Mouse (Mus musculus) heart, embryonic 15.5 days (tissue): ENCODE results near the gene Ephx4. TPM values are rescaled to one million over a fixed set of nuclear protein-coding genes. Genes with fewer than 3 reads are reported as not detected.
"Not testable (repeated sequence)": the region's sequence is repeated elsewhere in the genome, so short reads cannot be mapped to it uniquely, and the experiment has no call there.

Experiments used
- ATAC-seq: fragments of 200-750 bp; cut with Nextera tagmentation; replicated peaks from 2 replicates; pipeline ENCODE4 v1.8.0; 2017; ENCODE audit warnings: low read depth, moderate TSS enrichment; ENCODE audit not compliant: insufficient number of reproducible peaks, insufficient read depth, low FRiP score
- H3K27ac ChIP-seq: fragments of 300-500 bp; sonication (generic); 2 replicates; pipeline ENCODE4 v1.5.1; 2015; ENCODE audit warnings: mild to moderate bottlenecking, inconsistent platforms
- H3K27me3 ChIP-seq: fragments of 300-500 bp; sonication (generic); 2 replicates; pipeline ENCODE4 v1.6.1; 2015; ENCODE audit warnings: inconsistent platforms
- H3K36me3 ChIP-seq: fragments of 300-500 bp; sonication (generic); 2 replicates; pipeline ENCODE4 v1.6.1; 2015; ENCODE audit warnings: mild to moderate bottlenecking, inconsistent platforms
- H3K4me1 ChIP-seq: fragments of 300-500 bp; sonication (generic); replicated peaks from 2 replicates; pipeline ENCODE4 v1.6.1; 2015; ENCODE audit warnings: inconsistent platforms
- H3K4me2 ChIP-seq: fragments of 300-500 bp; sonication (generic); 2 replicates; pipeline ENCODE4 v1.6.1; 2015; ENCODE audit warnings: inconsistent platforms, mild to moderate bottlenecking, moderate library complexity
- H3K4me3 ChIP-seq: fragments of 300-500 bp; sonication (generic); 2 replicates; pipeline ENCODE4 v1.5.1; 2015; ENCODE audit warnings: mild to moderate bottlenecking, inconsistent platforms
- H3K9ac ChIP-seq: fragments of 300-500 bp; sonication (generic); 2 replicates; pipeline ENCODE4 v1.6.1; 2015; ENCODE audit warnings: mild to moderate bottlenecking, inconsistent platforms
- H3K9me3 ChIP-seq: fragments of 300-500 bp; sonication (generic); replicated peaks from 2 replicates; pipeline ENCODE4 v1.6.1; 2016; ENCODE audit warnings: inconsistent platforms
- WGBS: fragments of 180-500 bp; shearing (Covaris S2); methylation state at CpG from one replicate; pipeline ENCODE4 v1.1.7; 2015; ENCODE audit warnings: mixed read lengths; 5-methylcytosine and 5-hydroxymethylcytosine counted together
- polyA plus RNA-seq: library from polyadenylated mRNA; unstranded; fragments of >200 nt; fragmentation: Nextera tagmentation; extraction: Ambion mirVana; gene quantifications from 2 replicates; pipeline ENCODE4 v1.2.1, GENCODE M21; 2015

The Ephx4 gene
- polyA plus RNA-seq = 1.0 and 1.4 TPM in 2 replicates

DNA sequence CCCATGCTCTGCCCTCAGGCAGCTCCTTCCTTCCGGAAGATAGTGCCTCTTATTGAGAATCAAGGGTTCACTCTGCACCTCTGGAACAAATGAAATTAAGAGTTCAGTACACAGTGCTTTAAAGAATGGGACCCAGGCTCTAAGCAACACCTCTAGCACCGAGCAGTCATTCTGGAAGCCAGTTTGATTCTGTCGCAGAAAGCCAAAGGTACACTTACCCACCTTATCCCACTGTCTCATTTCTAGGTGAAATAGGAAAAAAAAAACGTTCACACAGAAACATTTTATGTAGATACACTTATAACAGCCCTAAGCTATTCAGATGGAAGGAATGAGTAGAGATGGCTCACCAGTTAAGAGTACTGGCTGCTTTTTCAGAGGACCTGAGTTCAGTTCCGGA lies at the start of gene Ephx4:
Ephx4 (plus strand) TSS at position 301 of the 400 bp plus-strand sequence.
- Histone ChIP-seq H3K4me3 (peak within 1 kb of the TSS; percentile 56), H3K27me3 (peaks cover 22% of the 10 kb centered on the region), H3K36me3 (no peaks in the 10 kb centered on the region), H3K4me1 (peaks cover 8% of the 10 kb centered on the region; the same call in 1 of the 2 replicates), H3K27ac (no peak within 1 kb of the TSS), H3K9ac (peak within 1 kb of the TSS; percentile 53), H3K9me3 (no peaks in the 10 kb centered on the region), H3K4me2 (peak within 1 kb of the TSS; percentile 99)
- no peak for ATAC-seq
- WGBS = 23% methylated on average over 5 of the region's 5 CpGs

DNA sequence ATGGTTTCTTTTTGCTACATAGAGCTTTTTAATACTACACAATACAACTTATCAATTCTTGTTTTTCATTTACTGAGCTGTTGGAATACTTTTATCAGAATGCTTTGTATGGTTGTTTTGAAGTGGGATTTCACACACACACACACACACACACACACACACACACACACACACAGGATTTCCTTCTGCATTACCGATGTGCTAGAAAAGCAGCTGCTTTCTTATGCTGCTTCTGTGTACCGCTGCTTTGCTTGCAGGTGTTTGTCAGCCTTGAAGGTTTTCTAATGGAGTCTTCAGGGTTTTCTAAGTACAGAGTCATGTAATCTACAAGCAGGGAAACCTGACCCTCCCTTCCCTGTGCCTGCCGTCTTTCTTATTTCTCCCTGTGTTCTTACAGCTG lies 48.6 kb upstream of the Ephx4 start:
- no peak overlapping the region for H3K4me2 ChIP-seq
- no peak overlapping the region for H3K4me3 ChIP-seq
- no peaks in the 10 kb centered on the region for H3K36me3 ChIP-seq
- H3K9me3 ChIP-seq = no peaks in the 10 kb centered on the region
- H3K27me3 ChIP-seq = no peaks in the 10 kb centered on the region
- no peak overlapping the region for H3K27ac ChIP-seq
- ATAC-seq = no peak
- H3K4me1 ChIP-seq = no peaks in the 10 kb centered on the region
- WGBS = 53% methylated on average over 3 of the region's 3 CpGs
- H3K9ac ChIP-seq = no peak overlapping the region

DNA sequence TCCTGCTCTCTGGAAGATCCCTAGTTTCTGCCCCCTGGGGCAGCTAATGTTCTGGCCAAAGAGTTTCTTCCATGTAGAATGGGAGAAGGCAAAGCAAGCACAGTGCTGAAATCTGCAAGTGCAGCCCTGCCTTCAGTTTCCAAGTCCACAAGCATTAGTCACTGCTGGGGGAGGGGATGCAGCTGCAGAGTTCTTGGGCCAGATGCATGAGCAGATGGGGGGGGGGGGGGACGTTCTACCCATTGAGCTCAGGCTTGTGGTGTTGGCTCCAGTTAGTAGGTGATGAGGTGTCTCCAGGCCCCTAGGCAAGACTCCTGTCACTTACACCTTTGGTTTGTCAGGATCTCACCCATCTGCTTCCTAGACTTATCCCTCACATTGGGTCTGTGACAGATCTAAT lies 46.7 kb upstream of the Ephx4 start:
- 10% methylated on average over 1 of the region's 1 CpGs for WGBS
- Histone ChIP-seq H3K36me3 (no peaks in the 10 kb centered on the region), H3K27me3 (no peaks in the 10 kb centered on the region), H3K4me3 (no peak overlapping the region), H3K4me1 (peaks cover 3% of the 10 kb centered on the region; the same call in 1 of the 2 replicates), H3K4me2 (no peak overlapping the region), H3K27ac (no peak overlapping the region), H3K9ac (no peak overlapping the region), H3K9me3 (no peaks in the 10 kb centered on the region)
- ATAC-seq = no peak

DNA sequence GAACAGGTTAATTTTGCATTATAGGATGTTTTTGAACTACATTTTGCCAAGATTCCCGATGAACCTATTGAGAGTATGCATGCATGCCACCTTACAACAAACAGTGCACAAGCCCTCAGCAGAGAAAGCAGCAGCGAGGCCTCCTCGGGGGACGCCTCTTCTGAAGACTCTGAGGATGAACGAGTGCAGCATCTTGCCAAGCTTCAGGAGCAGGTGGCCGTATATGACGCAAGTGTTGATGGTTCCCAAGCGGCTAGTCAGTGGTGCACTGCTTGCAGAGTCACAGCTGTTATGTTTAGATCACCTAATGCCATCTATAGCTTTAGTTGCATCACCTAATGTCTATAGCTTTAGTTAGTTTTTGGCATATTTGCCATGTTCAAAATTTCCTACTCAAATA lies 44.8 kb upstream of the Ephx4 start:
- H3K27me3 ChIP-seq = no peaks in the 10 kb centered on the region
- WGBS = 84% methylated on average over 8 of the region's 8 CpGs

DNA sequence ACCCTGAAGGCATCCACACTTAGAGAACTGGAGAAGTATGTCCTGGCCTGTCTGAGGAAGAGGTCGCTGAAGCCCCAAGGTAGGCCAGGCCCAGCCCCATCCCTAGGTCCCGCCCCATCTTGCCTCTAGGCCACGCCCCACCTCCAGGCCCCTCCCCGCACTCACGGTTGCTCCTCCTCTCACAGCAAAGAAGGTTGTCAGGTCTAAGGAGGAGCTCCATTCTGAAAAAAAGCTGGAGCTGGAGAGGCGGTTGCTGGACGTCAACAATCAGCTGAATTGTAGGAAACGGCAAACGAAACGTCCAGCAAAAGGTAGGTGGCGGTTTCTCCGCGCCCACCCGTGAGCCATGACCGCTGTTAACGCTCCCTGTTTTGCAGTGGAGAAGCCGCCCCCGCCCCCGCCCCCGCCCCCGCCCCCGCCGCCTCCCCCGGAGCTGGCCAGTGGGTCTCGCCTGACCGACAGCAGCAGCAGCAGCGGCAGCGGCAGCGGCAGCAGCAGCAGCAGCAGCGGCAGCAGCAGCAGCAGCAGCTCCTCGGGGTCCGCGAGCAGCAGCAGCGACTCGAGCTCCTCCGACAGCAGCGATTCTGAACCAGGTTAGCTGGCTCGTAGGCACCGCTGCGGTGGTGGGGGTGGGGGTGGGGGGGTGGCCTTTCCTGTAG lies 43.0 kb upstream of the Ephx4 start:
- Histone ChIP-seq H3K9ac (peak overlapping the region; percentile 63), H3K4me1 (peaks cover 3% of the 10 kb centered on the region; the same call in 1 of the 2 replicates), H3K9me3 (no peaks in the 10 kb centered on the region), H3K36me3 (no peaks in the 10 kb centered on the region), H3K27ac (peak overlapping the region; percentile 68), H3K27me3 (no peaks in the 10 kb centered on the region), H3K4me2 (peak overlapping the region; percentile 68), H3K4me3 (peak overlapping the region; percentile 70)
- WGBS = under 1% methylated on average over 37 of the region's 40 CpGs
- ATAC-seq = peak; percentile 97

More for the DNA sequence above, 44.8 kb upstream of the Ephx4 start:
- ATAC-seq = no peak
- no peak overlapping the region for H3K27ac ChIP-seq
- no peak overlapping the region for H3K9ac ChIP-seq
- no peak overlapping the region for H3K4me2 ChIP-seq
- no peaks in the 10 kb centered on the region for H3K9me3 ChIP-seq
- H3K4me1 ChIP-seq = peaks cover 3% of the 10 kb centered on the region; the same call in 1 of the 2 replicates
- H3K36me3 ChIP-seq = no peaks in the 10 kb centered on the region
- no peak overlapping the region for H3K4me3 ChIP-seq

DNA sequence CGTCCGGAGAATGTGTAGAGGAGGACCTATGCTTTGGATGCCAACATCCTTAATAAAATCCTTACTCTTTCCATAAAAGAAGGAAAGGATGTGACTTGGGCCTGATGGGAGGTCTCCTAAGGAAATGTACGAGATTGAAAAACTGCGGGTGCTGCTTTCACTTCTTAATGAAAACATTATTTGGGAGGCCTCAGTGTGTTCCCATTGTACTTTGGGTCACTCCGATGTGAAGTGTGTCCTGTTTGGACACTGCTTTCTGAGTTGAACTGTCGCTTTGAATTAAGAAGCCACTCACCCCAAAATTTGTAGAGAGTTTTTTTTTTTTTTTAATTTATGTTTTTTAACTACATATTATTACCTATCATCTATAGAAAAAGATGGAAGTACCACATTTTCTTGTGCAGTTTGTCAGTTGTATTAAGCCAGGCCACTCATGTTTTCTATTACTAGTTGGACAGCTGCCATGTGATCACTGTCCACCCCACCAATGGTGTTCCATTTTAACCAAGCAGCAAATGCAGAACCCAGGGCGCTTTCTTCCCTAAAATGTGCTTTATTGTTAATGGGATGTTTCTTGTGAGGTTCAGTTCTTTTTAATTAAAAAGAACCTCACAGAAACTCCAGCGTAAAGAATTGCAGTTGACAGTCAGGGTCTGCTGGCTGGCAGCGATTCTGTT lies 42.3 kb upstream of the Ephx4 start:
- H3K4me1 ChIP-seq = peaks cover 3% of the 10 kb centered on the region; the same call in 1 of the 2 replicates
- no peak for ATAC-seq
- H3K4me3 ChIP-seq = peak overlapping the region; percentile 70
- peak overlapping the region; percentile 63 for H3K9ac ChIP-seq
- peak overlapping the region; percentile 68 for H3K27ac ChIP-seq
- no peaks in the 10 kb centered on the region for H3K9me3 ChIP-seq
- H3K36me3 ChIP-seq = no peaks in the 10 kb centered on the region
- peak overlapping the region; percentile 68 for H3K4me2 ChIP-seq
- 26% methylated on average over 9 of the region's 9 CpGs for WGBS
- H3K27me3 ChIP-seq = no peaks in the 10 kb centered on the region

DNA sequence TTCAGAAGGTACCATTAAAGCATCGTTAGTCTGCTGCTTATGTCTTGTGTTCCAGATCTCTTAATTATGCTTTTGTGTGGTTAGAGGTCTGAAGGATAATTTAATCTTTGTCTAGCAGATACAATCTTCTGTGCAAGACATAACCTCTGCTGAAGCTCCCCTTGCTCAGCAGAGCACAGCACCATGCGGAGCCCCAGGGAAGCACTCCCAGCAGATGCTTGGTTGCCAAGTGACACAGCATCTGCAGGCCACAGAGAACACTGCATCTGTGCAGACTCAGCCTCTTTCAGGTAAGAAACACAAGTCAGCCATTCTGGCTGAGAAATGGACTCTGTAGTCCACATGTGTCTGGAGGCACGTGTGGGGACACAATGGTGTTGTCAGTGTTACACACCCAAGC lies 32.5 kb upstream of the Ephx4 start:
- Histone ChIP-seq H3K9ac (no peak overlapping the region), H3K27me3 (no peaks in the 10 kb centered on the region), H3K4me1 (no peaks in the 10 kb centered on the region), H3K9me3 (no peaks in the 10 kb centered on the region), H3K4me2 (no peak overlapping the region), H3K27ac (no peak overlapping the region), H3K36me3 (peaks cover 6% of the 10 kb centered on the region; the same call in 1 of the 2 replicates), H3K4me3 (no peak overlapping the region)
- ATAC-seq = no peak
- WGBS = 86% methylated on average over 3 of the region's 3 CpGs

DNA sequence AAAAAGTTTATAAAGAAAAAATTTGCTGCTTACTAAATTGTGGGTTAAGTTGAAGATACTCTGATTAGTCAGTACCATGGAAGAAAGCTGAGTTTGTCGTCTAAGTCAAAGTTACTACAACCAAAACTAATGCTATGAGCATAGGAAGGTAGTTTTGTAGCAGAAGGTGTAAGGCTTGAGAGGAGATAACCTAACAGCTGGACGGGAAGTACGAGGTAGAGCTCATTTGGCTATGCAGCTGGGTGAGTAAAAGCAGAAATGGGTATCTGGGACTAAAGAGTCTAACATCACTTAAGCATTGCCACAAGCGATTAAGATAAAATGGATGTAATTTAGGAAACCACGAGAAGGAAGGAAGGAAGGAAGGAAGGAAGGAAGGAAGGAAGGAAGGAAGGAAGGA lies 31.2 kb upstream of the Ephx4 start:
- no peaks in the 10 kb centered on the region for H3K9me3 ChIP-seq
- H3K27ac ChIP-seq = no peak overlapping the region
- H3K4me1 ChIP-seq = no peaks in the 10 kb centered on the region
- peaks cover 6% of the 10 kb centered on the region; the same call in 1 of the 2 replicates for H3K36me3 ChIP-seq
- H3K9ac ChIP-seq = no peak overlapping the region
- no peak for ATAC-seq
- 82% methylated on average over 5 of the region's 5 CpGs for WGBS
- no peaks in the 10 kb centered on the region for H3K27me3 ChIP-seq
- H3K4me2 ChIP-seq = no peak overlapping the region
- H3K4me3 ChIP-seq = no peak overlapping the region

DNA sequence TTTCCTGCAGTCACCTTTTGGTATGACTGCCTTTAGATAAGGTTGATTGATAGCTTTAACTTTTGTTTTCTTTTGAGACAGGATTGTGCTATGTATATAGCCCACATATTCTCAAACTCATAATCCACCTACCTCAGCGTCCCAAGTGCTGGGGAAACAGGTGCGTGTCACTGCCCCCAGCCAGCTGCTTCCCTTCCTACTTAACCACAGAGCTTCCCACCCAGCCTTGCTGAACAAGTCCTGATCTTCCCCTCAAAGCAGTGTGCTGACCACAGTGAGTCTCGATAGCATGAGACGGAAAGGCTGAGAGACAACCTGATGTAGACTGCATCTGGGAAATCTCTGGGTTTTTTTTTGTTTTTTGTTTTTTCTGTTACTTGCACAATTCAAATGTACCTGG lies 29.3 kb upstream of the Ephx4 start:
- no peak for ATAC-seq
- Histone ChIP-seq H3K4me2 (no peak overlapping the region), H3K36me3 (peaks cover 6% of the 10 kb centered on the region; the same call in 1 of the 2 replicates), H3K9ac (no peak overlapping the region), H3K27me3 (no peaks in the 10 kb centered on the region), H3K9me3 (no peaks in the 10 kb centered on the region), H3K4me3 (no peak overlapping the region), H3K4me1 (peaks cover 1% of the 10 kb centered on the region), H3K27ac (no peak overlapping the region)
- 77% methylated on average over 4 of the region's 4 CpGs for WGBS

DNA sequence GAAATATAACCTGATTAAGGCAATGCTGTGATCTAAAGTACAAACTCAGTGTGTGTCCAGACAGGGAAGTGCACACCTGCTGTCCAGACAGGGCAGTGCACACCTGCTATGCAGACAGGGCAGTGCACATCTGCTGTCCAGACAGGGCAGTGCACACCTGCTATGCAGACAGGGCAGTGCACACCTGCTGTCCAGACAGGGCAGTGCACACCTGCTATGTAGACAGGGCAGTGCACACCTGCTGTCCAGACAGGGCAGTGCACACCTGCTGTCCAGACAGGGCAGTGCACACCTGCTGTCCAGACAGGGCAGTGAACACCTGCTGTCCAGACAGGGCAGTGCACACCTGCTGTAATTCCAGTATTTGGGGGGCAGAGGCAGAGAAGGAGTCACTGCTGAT lies 16.1 kb upstream of the Ephx4 start:
- not testable (repeated sequence) for H3K9ac ChIP-seq, H3K36me3 ChIP-seq, H3K4me2 ChIP-seq, H3K9me3 ChIP-seq, H3K4me3 ChIP-seq, H3K4me1 ChIP-seq, H3K27me3 ChIP-seq, H3K27ac ChIP-seq, ATAC-seq

DNA sequence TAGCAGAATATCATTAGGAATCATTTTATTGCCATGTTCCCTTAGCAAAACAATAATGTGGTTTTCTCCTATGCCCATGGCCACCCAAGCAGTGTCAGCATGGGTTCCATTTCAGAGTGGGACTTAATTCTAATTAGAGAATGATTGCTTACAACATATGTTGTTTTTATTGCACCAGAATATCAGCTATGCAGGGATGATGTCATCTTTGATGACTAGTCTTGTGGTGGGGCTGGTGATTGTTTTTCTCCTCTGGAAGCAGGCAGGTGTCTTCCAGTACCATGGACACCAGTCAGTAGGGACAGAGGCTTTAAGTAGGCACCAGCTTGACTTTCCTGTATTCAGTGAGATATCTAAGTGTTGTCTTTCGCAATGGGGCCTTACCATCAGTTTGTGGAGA lies 14.7 kb upstream of the Ephx4 start:
- Histone ChIP-seq H3K4me1 (no peaks in the 10 kb centered on the region), H3K27me3 (no peaks in the 10 kb centered on the region), H3K9ac (no peak overlapping the region), H3K4me3 (no peak overlapping the region), H3K36me3 (no peaks in the 10 kb centered on the region), H3K4me2 (no peak overlapping the region), H3K9me3 (no peaks in the 10 kb centered on the region), H3K27ac (no peak overlapping the region)
- 79% methylated on average over 1 of the region's 1 CpGs for WGBS
- ATAC-seq = no peak

DNA sequence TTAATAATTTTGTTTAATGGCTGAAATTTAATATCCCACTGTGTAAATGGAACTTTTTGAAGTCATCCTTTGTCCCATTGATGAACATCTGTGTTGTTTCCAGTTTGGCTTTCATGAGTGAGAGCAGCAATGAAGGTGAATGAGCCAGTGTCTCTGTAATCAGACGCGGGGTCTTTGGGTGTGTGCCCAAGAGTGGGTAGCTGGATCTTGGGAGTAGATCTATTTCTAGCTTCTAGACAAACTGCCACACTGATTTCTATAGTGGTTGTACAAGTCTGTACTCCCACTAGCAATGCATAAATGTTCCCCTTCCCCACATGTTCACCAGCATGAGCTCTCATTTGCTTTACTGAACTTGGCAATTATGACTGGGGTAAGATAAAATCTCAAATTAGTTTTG lies 13.2 kb upstream of the Ephx4 start:
- Histone ChIP-seq H3K4me2 (no peak overlapping the region), H3K27ac (no peak overlapping the region), H3K4me3 (no peak overlapping the region), H3K9ac (no peak overlapping the region), H3K27me3 (no peaks in the 10 kb centered on the region), H3K9me3 (no peaks in the 10 kb centered on the region), H3K4me1 (no peaks in the 10 kb centered on the region), H3K36me3 (no peaks in the 10 kb centered on the region)
- no peak for ATAC-seq
- 89% methylated on average over 2 of the region's 2 CpGs for WGBS
